Mouse (Mus musculus) testis, adult 2 months (tissue): ENCODE measurements around the gene Ccdc171. TPM values are rescaled to one million over a fixed set of nuclear protein-coding genes. Genes with fewer than 3 reads are reported as not detected.
A peak's percentile ranks its signal among the peaks of the same experiment; 100 is the strongest.

Experiments used
- H3K27ac ChIP-seq: fragments of 200-500 bp; 2 replicates; pipeline ENCODE4 v1.5.1; 2012; ENCODE audit warnings: low read depth, low read length; ENCODE audit not compliant: control insufficient read depth, insufficient read depth
- H3K27me3 ChIP-seq: fragments of 200-500 bp; 2 replicates; pipeline ENCODE4 v1.6.1; 2012; ENCODE audit warnings: mild to moderate bottlenecking, low read length, moderate library complexity; ENCODE audit not compliant: control insufficient read depth, insufficient read depth
- H3K36me3 ChIP-seq: fragments of 200-500 bp; 2 replicates; pipeline ENCODE4 v1.6.1; 2012; ENCODE audit warnings: mild to moderate bottlenecking, low read length; ENCODE audit not compliant: control insufficient read depth, insufficient read depth
- H3K4me1 ChIP-seq: fragments of 200-500 bp; 2 replicates; pipeline ENCODE4 v1.6.1; 2012; ENCODE audit warnings: low read length; ENCODE audit not compliant: control insufficient read depth, insufficient read depth
- H3K4me3 ChIP-seq: fragments of 200-500 bp; 2 replicates; pipeline ENCODE4 v1.5.1; 2012; ENCODE audit warnings: low read depth, mild to moderate bottlenecking, low read length, moderate library complexity, mixed read lengths; ENCODE audit not compliant: control insufficient read depth
- CTCF ChIP-seq: fragments of 200-500 bp; IDR thresholded peaks from 2 replicates; pipeline ENCODE4 v1.5.1; 2012; ENCODE audit warnings: low read depth, mild to moderate bottlenecking, inconsistent platforms, low read length, moderate library complexity; ENCODE audit not compliant: control insufficient read depth, insufficient read depth, insufficient replicate concordance
- POLR2A ChIP-seq: fragments of 200-500 bp; IDR thresholded peaks from 2 replicates; pipeline ENCODE4 v1.6.1; 2012; ENCODE audit warnings: low read depth, mild to moderate bottlenecking, inconsistent platforms, low read length, moderate library complexity; ENCODE audit not compliant: control insufficient read depth
- polyA plus RNA-seq: library from polyadenylated mRNA; depleted of rRNA; stranded (reverse); fragments of >200 nt; gene quantifications from 2 replicates; pipeline ENCODE4 v1.2.3, GENCODE M21; 2012

Gene Ccdc171
- polyA plus RNA-seq, 1 experiment: 17.0 TPM

DNA sequence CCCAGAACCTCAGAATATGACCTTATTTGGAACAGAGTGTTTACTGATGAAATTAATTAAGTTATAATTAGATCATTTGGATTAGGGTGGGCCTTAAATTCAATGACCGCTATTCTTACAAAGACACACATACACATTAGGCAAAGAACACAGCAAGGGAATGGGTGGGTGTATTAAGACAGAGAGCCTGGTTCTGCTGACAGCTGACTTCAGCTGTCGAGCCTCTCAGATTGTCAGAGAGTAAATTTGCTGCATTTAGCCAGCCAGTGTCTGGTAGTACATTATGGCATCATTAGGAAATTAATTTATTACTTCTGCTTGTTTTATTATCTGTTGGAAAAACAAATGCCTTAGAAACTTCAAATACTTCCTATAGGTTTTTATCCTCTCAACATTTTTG is 313.7 kb downstream of the Ccdc171 start:
- no peaks in the 10 kb centered on the region for H3K36me3 ChIP-seq
- H3K4me3 ChIP-seq: no peak overlapping the region
- no peak for TF ChIP-seq CTCF
- no peak for TF ChIP-seq POLR2A
- no peaks in the 10 kb centered on the region for H3K4me1 ChIP-seq
- no peak overlapping the region for H3K27ac ChIP-seq
- no peaks in the 10 kb centered on the region for H3K27me3 ChIP-seq

DNA sequence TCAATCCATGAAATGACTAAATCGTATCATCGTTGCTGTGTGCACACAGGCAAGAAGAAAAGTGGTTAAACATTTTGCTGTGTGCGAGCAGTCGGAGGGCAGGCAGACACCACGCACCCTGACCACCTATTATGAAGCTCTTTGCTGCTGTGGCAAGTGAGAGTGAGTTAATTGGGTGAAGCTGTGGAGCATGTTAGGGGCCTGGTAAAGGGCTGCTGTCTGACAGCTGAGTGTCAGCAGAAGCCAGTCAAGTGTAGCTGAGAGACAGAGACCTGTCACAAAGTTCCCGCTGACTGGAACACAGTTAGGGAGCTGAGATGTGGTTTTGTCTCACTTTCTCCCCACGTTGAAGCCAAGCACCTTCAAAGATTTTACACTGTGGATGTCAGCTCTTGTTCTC is 321.0 kb downstream of the Ccdc171 start:
- Histone ChIP-seq H3K27ac (no peak overlapping the region), H3K36me3 (no peaks in the 10 kb centered on the region), H3K4me3 (no peak overlapping the region), H3K4me1 (no peaks in the 10 kb centered on the region), H3K27me3 (no peaks in the 10 kb centered on the region)
- TF ChIP-seq POLR2A: no peak

DNA sequence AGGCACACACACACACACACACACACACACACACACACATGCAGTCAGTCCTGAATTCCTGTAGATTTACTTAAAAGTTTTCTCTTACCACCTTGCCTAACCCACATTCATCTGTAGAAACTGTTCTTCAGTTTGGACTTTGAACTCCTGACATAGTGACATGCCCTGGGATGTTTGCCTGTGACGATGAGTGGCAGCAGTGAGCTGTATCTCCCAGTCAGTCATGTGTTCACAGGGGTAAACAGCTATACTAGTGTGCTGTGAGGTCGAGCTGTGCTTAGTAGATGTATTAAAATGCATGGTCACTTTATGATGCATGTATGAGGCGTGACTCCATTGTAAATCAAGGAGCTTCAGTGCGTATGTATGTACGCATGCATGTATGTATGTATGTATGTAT is 328.5 kb downstream of the Ccdc171 start:
- Histone ChIP-seq H3K4me3 (no peak overlapping the region), H3K27ac (no peak overlapping the region), H3K36me3 (no peaks in the 10 kb centered on the region), H3K4me1 (no peaks in the 10 kb centered on the region), H3K27me3 (no peaks in the 10 kb centered on the region)
- TF ChIP-seq POLR2A: no peak

DNA sequence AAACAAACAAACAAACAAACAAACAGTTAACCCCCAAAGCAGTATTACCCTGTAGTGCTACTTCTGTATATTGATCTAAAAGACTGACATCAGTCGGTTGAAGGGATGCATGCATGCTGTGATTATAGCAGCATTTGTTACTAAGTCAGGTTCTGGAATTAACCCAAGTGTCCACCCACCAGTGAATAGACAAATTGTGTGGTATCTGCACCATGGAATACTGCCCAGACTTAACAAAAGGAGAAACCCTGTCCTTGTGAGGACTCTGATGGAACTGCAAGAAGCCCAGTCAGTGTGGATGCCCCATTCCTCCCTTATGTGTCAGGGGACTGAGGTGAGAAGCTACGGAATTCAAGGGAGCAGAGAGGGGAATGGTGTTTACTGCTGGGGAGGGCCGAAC is 336.4 kb downstream of the Ccdc171 start:
- Histone ChIP-seq H3K4me1 (no peaks in the 10 kb centered on the region), H3K36me3 (no peaks in the 10 kb centered on the region), H3K4me3 (no peak overlapping the region), H3K27ac (0 out of 2 replicates have a peak overlapping the region, but pooled peaks have one; percentile 8), H3K27me3 (no peaks in the 10 kb centered on the region)
- TF ChIP-seq POLR2A (no peak), CTCF (no peak)

DNA sequence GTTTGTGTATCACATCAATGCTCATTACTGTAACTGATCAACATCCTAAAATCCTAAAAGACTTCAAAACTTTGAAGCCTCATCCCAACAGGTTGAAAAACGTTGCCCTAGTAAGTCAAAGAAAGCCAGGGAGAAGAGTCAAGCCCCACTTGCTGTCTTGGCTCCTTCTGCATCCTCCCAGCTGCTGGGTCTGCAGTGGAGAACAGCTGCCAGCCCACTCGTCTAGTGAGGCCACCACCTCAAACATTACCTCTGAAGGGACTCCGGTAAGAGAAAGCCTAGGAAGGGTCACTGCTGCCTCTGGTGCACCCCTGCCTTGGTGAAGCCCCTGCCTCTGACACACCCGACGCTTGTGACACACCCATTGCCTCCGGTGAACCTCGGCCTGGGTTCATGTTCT is 336.9 kb downstream of the Ccdc171 start:
- no peak for TF ChIP-seq CTCF
- TF ChIP-seq POLR2A: no peak
- H3K27ac ChIP-seq: no peak overlapping the region
- H3K36me3 ChIP-seq: no peaks in the 10 kb centered on the region
- no peak overlapping the region for H3K4me3 ChIP-seq
- no peaks in the 10 kb centered on the region for H3K4me1 ChIP-seq
- H3K27me3 ChIP-seq: no peaks in the 10 kb centered on the region

DNA sequence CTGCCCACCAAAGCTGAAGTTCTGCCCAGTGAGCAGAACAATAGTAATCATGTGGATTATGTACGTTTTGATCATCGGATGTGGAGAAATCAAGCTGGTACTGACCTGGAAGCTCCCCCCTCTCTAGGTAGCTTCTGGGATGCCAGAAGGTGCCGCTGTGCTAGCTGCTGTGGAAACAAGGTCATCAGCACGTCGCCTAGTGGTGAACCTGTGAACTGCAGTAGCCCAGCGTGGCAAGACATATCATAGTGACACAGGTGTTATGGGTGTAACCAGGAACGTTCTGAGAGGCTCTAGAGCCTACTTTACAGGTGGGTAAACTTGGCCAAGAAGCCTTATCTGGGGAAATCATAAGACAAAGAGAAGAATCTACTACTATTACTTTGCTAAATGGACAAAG is 351.3 kb downstream of the Ccdc171 start:
- Histone ChIP-seq H3K4me1 (no peaks in the 10 kb centered on the region), H3K4me3 (no peak overlapping the region), H3K27me3 (no peaks in the 10 kb centered on the region), H3K36me3 (no peaks in the 10 kb centered on the region), H3K27ac (no peak overlapping the region)
- TF ChIP-seq POLR2A: no peak
- peak; percentile 69; the same call in 1 of the 2 replicates for TF ChIP-seq CTCF

DNA sequence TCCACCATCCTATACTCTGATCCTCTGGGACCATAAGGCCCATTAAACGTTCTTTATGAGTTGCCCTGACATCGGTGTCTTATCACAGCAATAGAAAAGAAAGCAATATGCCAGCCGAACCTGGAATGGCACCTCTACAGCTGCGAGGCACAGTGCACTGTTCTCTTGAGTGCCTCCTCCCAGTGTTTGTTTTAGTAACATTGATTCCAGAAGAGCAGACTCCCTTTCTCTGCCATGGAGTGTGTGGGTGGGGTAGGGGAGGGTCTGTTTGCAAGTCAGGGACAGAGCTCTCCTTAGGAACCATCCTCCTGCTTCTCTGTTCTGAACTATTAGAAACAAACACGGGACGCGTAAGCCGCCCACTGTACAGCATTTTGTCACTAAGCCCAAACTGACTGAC is 352.9 kb downstream of the Ccdc171 start:
- TF ChIP-seq CTCF (no peak), POLR2A (no peak)
- Histone ChIP-seq H3K27ac (no peak overlapping the region), H3K4me1 (no peaks in the 10 kb centered on the region), H3K36me3 (no peaks in the 10 kb centered on the region), H3K4me3 (no peak overlapping the region), H3K27me3 (no peaks in the 10 kb centered on the region)

DNA sequence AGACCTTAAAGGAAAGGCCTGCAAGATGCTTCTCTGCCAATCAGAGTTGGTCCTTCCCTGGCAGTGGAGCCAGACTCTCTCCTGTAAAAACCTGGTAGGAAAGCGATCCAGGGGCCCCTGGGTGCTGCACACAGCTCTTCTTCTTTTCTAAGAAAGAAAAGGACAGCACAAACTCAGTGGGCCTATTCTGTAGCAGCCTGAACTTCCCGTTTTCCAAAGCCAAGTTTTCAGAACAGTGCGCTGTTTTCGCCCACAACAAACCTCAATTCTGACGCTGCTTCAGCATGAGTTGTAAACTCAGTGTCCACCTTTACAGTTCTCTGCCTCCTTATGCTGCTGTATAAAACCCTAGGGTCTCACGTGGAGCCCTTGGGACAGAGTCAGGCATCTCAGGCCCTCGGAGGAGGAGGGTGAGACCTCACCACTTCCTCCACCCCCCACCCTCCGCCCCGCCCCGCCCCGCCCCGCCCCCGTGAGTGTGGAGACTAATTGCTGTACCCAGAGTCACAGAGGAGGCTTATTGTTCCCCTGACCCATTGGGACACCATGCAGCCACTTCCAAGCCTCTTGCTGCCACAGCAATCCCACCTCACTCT is 363.2 kb downstream of the Ccdc171 start:
- H3K4me1 ChIP-seq: peaks cover 4% of the 10 kb centered on the region; the same call in 1 of the 2 replicates
- no peak for TF ChIP-seq POLR2A
- TF ChIP-seq CTCF: no peak
- H3K4me3 ChIP-seq: no peak overlapping the region
- no peaks in the 10 kb centered on the region for H3K36me3 ChIP-seq
- H3K27ac ChIP-seq: no peak overlapping the region
- no peaks in the 10 kb centered on the region for H3K27me3 ChIP-seq
